Mouse (Mus musculus): ENCODE measurements around the gene Hist1h1c.
"Not testable (repeated sequence)": the region's sequence is repeated elsewhere in the genome, so short reads cannot be mapped to it uniquely, and the experiment has no call there.

Gene Hist1h1c

DNA sequence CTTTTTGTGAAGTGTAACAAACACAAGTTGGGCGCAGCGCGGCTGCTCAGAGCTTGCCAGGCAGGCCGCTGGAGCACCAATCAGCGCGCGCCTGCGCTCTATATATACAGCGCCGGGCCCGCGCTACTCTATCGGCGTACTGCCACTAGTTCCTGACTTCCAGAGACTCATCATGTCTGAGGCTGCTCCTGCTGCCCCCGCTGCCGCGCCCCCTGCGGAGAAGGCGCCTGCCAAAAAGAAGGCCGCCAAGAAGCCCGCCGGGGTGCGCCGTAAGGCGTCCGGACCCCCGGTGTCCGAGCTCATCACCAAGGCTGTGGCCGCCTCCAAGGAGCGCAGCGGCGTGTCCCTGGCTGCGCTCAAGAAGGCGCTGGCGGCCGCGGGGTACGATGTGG lies at the start of gene Hist1h1c:
TSS of gene Hist1h1c (plus strand) at position 132 of the 392 bp plus-strand sequence.
- DNase-seq (ENCODE audit: low read depth, low spot score): no peak

DNA sequence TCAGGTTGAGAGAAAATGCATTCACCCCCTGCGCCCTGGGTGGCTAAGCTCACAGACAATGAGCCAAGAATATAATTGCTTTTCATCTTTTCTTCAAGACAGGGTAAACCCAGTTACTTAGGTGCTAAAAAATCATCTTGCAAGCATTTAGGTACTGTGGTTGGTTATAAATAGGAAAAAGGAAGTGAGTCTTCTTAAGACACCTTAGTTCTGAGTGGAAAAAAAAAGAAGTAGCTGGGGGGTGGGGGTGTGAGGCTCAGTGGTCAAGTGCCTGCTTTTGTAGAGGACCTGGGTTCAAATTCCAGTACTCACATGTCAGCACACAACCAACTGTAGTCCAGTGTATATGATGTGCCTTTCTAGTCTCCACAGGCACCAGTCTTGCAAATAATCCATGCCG lies 49.7 kb upstream of the Hist1h1c start:
- no peak for DNase-seq (ENCODE audit: low read depth, low spot score)

GRCm38 (mm10) chr13:23689459-23689858 lies 49.1 kb upstream of the Hist1h1c start:
- DNase-seq (ENCODE audit: low read depth, low spot score): no peak

GRCm38 (mm10) chr13:23693856-23694440 lies 44.7 kb upstream of the Hist1h1c start:
- DNase-seq (ENCODE audit: low read depth, low spot score): no peak

- DNase-seq (ENCODE audit: low read depth, low spot score): no peak
Measured at GRCm38 (mm10) chr13:23694956-23695355, 43.7 kb upstream of the Hist1h1c start.

GRCm38 (mm10) chr13:23695514-23695913 lies 43.1 kb upstream of the Hist1h1c start, which contains the start of gene Hist1h1t:
Hist1h1t (plus strand) TSS chr13:23695814.
- no peak for DNase-seq (ENCODE audit: low read depth, low spot score)

DNA sequence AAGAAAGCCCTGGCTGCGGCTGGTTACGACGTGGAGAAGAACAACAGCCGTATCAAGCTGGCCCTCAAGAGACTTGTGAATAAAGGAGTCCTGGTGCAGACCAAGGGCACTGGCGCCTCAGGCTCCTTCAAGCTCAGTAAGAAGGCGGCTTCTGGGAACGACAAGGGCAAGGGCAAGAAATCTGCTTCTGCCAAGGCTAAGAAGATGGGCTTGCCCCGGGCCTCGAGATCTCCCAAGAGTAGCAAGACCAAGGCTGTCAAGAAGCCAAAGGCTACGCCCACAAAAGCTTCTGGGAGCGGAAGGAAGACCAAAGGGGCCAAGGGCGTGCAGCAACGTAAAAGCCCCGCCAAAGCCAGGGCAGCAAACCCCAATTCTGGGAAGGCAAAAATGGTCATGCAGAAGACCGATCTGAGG lies 42.5 kb upstream of the Hist1h1c start:
- no peak for DNase-seq (ENCODE audit: low read depth, low spot score)

- DNase-seq (ENCODE audit: low read depth, low spot score): peak; percentile 40
Measured at GRCm38 (mm10) chr13:23697491-23698299, 40.9 kb upstream of the Hist1h1c start.

- DNase-seq (ENCODE audit: low read depth, low spot score): peak; percentile 85
Measured at GRCm38 (mm10) chr13:23698300-23698693, 40.3 kb upstream of the Hist1h1c start, which contains the start of gene Hist1h4c. Hist1h4c (minus strand) TSS chr13:23698454.

- no peak for DNase-seq (ENCODE audit: low read depth, low spot score)
Measured at GRCm38 (mm10) chr13:23698996-23699395, 39.6 kb upstream of the Hist1h1c start.

DNA sequence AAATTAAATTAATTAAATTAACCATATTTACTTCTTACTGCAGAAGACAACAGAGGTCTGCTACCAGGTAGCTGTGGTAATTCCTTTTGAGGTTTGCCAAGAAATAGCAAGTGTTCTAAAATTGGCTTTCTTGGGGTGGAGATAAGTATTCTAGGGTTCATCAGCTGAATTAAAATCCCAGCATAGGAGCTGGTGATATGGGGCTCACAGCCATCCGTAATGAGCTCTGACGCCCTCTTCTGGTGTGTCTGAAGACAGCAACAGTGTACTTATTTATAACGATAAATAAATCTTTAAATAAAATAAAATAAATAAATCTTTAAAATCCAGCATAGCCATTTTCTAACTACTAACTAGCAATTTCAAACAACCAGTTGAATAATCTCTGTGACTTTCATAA lies 38.8 kb upstream of the Hist1h1c start:
- DNase-seq (ENCODE audit: low read depth, low spot score): no peak

DNA sequence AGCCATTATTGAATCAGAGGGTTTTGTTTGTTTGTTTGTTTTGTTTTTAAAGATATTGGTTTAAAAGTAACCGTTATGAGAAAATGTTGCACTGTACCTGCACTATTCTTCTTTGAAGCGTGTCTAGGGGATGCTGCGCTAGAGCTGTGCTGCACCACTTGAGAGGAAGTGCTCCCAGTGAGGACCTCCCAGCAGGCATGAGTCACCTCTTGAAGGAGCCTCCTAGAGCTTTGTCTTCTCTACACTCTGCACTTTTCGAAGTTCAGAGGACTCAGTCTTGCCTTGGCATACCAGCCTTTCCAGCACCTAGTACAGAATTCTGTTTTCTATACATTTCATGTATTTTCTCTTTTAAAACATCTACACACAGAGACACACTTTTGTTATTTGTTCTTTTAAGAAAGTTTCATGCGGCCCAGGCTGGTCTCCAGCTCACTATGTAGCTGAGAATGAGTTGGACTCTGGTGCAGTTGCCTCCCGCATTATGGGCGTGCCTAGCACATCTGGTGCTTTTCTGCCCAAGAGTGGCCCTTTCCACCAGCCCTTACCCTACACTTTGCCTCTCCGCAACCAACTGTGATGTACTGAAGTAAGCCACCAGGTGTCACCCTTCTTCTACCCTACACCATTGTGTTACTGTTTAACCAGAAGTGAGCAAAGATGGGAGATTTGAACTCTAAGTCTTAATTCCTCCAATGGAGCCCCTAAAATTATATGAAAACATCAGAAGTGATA lies 37.7 kb upstream of the Hist1h1c start:
- peak; percentile 63 for DNase-seq (ENCODE audit: low read depth, low spot score)

- no peak for DNase-seq (ENCODE audit: low read depth, low spot score)
Measured at GRCm38 (mm10) chr13:23702220-23702619, 36.4 kb upstream of the Hist1h1c start.

DNA sequence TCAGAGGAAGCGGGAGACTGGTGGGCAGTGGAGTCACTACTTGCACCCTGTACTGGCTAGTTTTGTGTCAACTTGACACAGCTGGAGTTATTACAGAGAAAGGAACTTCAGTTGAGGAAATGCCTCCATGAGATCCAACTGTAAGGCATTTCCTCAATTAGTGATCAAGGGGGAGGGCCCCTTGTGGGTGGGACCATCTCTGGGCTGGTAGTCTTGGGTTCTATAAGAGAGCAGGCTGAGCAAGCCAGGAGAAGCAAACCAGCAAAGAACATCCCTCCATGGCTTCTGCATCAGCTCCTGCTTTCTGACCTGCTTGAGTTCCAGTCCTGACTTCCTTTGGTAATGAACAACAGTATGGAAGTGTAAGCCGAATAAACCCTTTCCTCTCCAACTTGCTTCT lies 35.8 kb upstream of the Hist1h1c start:
- DNase-seq (ENCODE audit: low read depth, low spot score): not testable (repeated sequence)

DNA sequence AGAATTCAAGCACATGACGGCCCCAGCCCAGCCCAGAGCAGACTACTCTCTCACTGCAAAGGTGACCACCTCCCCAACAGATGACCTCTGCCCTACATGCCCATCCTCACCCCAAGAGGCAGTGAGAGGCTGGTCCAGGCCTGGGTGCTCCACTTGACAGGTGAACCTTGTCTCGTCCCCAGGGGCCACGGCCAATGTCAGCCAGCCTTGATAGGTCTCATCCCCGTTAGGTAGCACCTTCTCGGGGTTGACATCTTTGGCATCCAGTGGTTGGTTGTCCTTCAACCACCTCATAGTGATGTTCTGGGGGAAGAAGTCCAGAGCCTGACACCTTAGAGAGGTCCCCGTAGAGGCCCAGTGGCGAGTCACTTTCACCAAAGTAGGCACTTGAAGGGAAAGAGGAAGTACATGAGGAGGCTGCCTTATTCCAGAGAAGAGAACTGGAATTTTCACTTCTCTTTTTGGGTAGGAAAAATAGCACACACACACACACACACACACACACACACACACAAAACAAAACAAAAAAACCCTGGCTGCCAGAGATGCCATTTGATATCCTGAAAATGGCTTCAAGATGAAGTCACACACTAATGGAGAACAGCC lies 32.8 kb upstream of the Hist1h1c start:
- DNase-seq (ENCODE audit: low read depth, low spot score): no peak

DNA sequence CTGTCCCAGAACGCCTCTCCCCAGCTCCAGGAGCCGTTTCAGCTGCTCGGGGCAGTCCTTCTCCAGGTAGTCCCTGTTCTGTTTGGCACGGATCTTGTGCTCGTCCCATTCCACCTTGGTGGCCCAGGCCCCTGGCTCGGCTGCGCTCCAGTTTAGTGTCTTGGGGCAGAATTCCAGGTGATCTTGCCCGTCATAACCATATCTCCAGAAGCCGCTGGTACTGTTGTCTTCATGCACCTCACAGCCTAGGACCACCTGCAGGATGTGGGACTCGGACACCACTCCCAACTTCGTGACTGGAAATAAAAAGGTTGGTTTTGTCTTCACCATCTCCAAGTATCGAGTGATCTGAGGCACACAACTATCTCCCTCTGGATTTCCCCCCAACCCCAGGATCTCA lies 31.8 kb upstream of the Hist1h1c start:
- no peak for DNase-seq (ENCODE audit: low read depth, low spot score)

- DNase-seq (ENCODE audit: low read depth, low spot score): no peak
Measured at GRCm38 (mm10) chr13:23708041-23708440, 30.6 kb upstream of the Hist1h1c start.

GRCm38 (mm10) chr13:23708654-23709053 lies 30.0 kb upstream of the Hist1h1c start:
- DNase-seq (ENCODE audit: low read depth, low spot score): no peak

DNA sequence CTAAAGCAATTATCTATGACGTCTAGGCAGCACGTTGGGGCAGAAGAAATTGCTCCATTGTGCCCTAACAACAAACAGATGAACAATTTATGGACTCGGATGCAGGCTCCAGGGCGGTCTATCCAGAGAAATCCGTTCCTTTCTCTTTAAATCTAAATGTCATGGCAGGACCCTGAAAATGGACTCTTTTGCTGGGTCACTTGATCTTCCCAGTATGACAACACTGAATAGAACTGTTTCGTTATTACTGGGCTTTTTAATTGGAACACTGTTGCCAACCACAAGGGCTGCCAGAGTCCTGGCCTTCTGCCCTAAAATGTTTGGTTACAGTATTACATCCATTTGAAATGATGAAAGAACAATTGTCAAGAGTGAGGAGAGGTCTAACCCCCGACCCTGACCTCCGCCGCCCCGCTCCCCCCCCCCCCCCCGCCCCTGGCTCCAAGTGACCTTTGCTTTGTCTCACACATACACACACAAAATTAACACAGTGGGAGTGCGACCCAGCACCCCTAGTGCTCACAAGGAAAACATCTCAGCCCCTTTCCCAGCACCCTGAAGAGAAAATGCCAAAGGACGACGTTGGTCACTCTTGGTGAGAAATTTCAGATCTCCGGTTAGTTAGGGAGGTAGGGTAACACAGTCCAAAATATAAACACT lies 28.8 kb upstream of the Hist1h1c start:
- DNase-seq (ENCODE audit: low read depth, low spot score): no peak

GRCm38 (mm10) chr13:23710374-23711089 lies 28.1 kb upstream of the Hist1h1c start, which contains the start of gene Hfe:
Hfe (minus strand) TSS chr13:23710854.
- DNase-seq (ENCODE audit: low read depth, low spot score): peak; percentile 24

All from WW6 (cell line).